Mouse (Mus musculus): ENCODE results near the gene Llgl2. TPM values are rescaled to one million over a fixed set of nuclear protein-coding genes. Genes with fewer than 3 reads are reported as not detected.

Gene Llgl2
- polyA plus RNA-seq, 1 experiment from 2014 or later, result 6.2 TPM

DNA sequence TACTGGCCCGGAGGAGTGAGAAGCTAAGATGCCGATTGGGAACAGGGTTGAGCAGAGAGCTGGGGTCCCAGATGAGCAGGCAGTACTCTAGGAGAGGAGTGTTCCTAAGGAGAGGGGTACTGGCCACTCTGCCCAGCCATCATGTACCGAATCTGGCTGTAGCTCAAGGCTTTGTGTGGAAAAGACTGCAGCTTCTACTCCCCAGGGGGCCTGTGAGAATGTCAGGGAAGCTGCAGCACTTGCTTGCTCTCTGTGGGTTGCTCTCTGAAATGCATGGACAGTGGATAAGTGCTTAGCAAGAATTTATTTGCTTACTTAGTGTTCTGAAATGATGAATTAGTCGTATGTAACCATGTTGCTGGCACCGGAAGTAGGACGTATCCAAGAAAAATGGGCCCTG lies 37.4 kb upstream of the Llgl2 start:
- Histone ChIP-seq H3K4me3 (ENCODE audit: low read depth, low read length) (no peak overlapping the region), H3K4me1 (ENCODE audit: control insufficient read depth, insufficient read depth, low read length) (0 out of 2 replicates have a peak, but pooled peaks cover 2% of the 10 kb centered on the region), H3K9ac (ENCODE audit: low read length) (no peak overlapping the region), H3K4me2 (ENCODE audit: low read depth, severe bottlenecking) (no peak overlapping the region), H3K36me3 (ENCODE audit: control insufficient read depth, insufficient read depth, low read length) (peaks cover 4% of the 10 kb centered on the region; the same call in 1 of the 2 replicates), H3K27me3 (ENCODE audit: control insufficient read depth, insufficient read depth, low read length) (no peaks in the 10 kb centered on the region), H3K27ac (replicated peaks; ENCODE audit: low read depth, low read length) (no peak overlapping the region), H3K9me3 (ENCODE audit: control insufficient read depth, low read length) (no peaks in the 10 kb centered on the region)
- ATAC-seq (ENCODE audit: insufficient number of reproducible peaks, low FRiP score, low TSS enrichment, low read depth) (no peak), DNase-seq (ENCODE audit: low spot score) (no peak)
- 80% methylated on average over 6 of the region's 6 CpGs for WGBS

DNA sequence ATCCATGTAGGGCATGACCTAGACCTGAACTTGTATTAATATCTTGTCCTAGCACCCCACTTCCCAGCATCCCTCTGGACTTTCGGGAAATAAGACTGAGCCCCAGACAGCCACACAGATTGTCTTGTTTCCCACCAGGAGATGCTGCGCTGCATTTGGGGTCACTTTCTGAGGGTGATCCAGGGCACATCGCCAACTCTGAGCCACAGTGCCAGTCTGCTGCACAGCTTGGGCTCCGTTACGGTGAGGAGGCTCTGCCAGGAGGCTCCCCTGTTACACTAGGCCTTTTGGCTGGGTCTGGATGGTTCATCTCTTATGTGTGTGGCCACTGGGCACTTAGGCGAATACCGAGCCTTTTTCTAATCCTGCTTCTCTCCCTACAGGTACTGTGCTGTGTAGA lies 34.1 kb upstream of the Llgl2 start:
- Histone ChIP-seq H3K4me2 (ENCODE audit: low read depth, severe bottlenecking) (no peak overlapping the region), H3K9ac (ENCODE audit: low read length) (no peak overlapping the region), H3K36me3 (ENCODE audit: control insufficient read depth, insufficient read depth, low read length) (peaks cover 16% of the 10 kb centered on the region), H3K4me3 (ENCODE audit: low read depth, low read length) (no peak overlapping the region), H3K27ac (replicated peaks; ENCODE audit: low read depth, low read length) (no peak overlapping the region), H3K4me1 (ENCODE audit: control insufficient read depth, insufficient read depth, low read length) (no peaks in the 10 kb centered on the region), H3K9me3 (ENCODE audit: control insufficient read depth, low read length) (no peaks in the 10 kb centered on the region), H3K27me3 (ENCODE audit: control insufficient read depth, insufficient read depth, low read length) (no peaks in the 10 kb centered on the region)
- ATAC-seq (ENCODE audit: insufficient number of reproducible peaks, low FRiP score, low TSS enrichment, low read depth) (no peak), DNase-seq (ENCODE audit: low spot score) (no peak)
- WGBS, result 92% methylated on average over 7 of the region's 7 CpGs

DNA sequence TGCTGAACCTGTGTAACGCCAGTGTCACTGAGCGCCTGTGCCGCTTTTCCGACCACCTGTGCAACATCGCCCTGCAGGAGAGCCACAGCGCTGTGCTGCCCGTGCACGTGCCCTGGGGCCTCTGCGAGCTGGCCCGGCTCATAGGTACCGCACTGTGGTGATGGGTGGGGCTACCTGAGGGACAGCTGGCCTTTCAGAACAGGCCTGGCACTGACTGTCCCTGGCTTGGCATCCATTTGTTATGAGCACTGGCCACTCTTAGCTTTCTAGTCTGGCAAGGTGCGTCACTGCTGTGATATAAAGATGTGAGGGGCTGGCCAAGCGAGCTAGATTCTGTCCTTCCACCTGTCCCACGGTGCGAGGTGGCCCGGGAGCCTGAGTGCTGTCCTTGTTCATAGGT lies 31.9 kb upstream of the Llgl2 start:
- no peaks in the 10 kb centered on the region for H3K9me3 ChIP-seq (ENCODE audit: control insufficient read depth, low read length)
- H3K4me1 ChIP-seq (ENCODE audit: control insufficient read depth, insufficient read depth, low read length), result no peaks in the 10 kb centered on the region
- H3K4me3 ChIP-seq (ENCODE audit: low read depth, low read length), result no peak overlapping the region
- H3K36me3 ChIP-seq (ENCODE audit: control insufficient read depth, insufficient read depth, low read length), result peaks cover 22% of the 10 kb centered on the region
- WGBS, result 92% methylated on average over 16 of the region's 16 CpGs
- H3K9ac ChIP-seq (ENCODE audit: low read length), result no peak overlapping the region
- DNase-seq (ENCODE audit: low spot score), result no peak
- ATAC-seq (ENCODE audit: insufficient number of reproducible peaks, low FRiP score, low TSS enrichment, low read depth), result no peak
- H3K27me3 ChIP-seq (ENCODE audit: control insufficient read depth, insufficient read depth, low read length), result no peaks in the 10 kb centered on the region
- no peak overlapping the region for H3K4me2 ChIP-seq (ENCODE audit: low read depth, severe bottlenecking)
- no peak overlapping the region for H3K27ac ChIP-seq (replicated peaks; ENCODE audit: low read depth, low read length)

GRCm38 (mm10) chr11:115792353-115792752 lies 31.5 kb upstream of the Llgl2 start:
- no peak overlapping the region for H3K27ac ChIP-seq (replicated peaks; ENCODE audit: low read depth, low read length)
- H3K4me2 ChIP-seq (ENCODE audit: low read depth, severe bottlenecking), result no peak overlapping the region
- H3K27me3 ChIP-seq (ENCODE audit: control insufficient read depth, insufficient read depth, low read length), result no peaks in the 10 kb centered on the region
- no peaks in the 10 kb centered on the region for H3K9me3 ChIP-seq (ENCODE audit: control insufficient read depth, low read length)
- peaks cover 25% of the 10 kb centered on the region for H3K36me3 ChIP-seq (ENCODE audit: control insufficient read depth, insufficient read depth, low read length)
- no peak for DNase-seq (ENCODE audit: low spot score)
- WGBS, result 91% methylated on average over 14 of the region's 14 CpGs
- no peaks in the 10 kb centered on the region for H3K4me1 ChIP-seq (ENCODE audit: control insufficient read depth, insufficient read depth, low read length)
- H3K4me3 ChIP-seq (ENCODE audit: low read depth, low read length), result no peak overlapping the region
- H3K9ac ChIP-seq (ENCODE audit: low read length), result no peak overlapping the region
- no peak for ATAC-seq (ENCODE audit: insufficient number of reproducible peaks, low FRiP score, low TSS enrichment, low read depth)

DNA sequence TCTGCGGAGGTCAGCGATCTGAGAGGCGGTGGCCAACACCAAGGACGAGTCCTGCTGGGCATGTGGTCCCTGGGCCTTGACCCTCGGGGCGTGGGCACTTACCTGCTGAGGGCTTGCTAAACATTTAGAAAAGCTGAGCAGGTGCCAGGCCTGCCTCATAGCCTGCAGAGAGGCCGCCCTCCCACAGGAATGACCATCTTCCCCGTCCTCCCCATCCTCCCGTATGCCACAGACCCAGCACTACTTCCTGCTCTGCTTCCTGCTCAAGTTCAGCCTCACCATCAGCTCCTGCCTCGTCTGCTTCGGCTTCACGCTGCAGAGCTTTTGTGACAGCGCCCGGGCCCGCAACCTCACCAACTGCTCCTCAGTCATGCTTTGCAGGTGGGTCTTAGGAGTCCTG lies 27.0 kb upstream of the Llgl2 start:
- WGBS, result 82% methylated on average over 15 of the region's 15 CpGs
- DNase-seq (ENCODE audit: low spot score), result no peak
- no peak for ATAC-seq (ENCODE audit: insufficient number of reproducible peaks, low FRiP score, low TSS enrichment, low read depth)

GRCm38 (mm10) chr11:115797665-115798064 lies 26.2 kb upstream of the Llgl2 start:
- no peaks in the 10 kb centered on the region for H3K4me1 ChIP-seq (ENCODE audit: control insufficient read depth, insufficient read depth, low read length)
- DNase-seq (ENCODE audit: low spot score) (no peak), ATAC-seq (ENCODE audit: insufficient number of reproducible peaks, low FRiP score, low TSS enrichment, low read depth) (no peak)
- no peak overlapping the region for H3K27ac ChIP-seq (replicated peaks; ENCODE audit: low read depth, low read length)
- no peaks in the 10 kb centered on the region for H3K27me3 ChIP-seq (ENCODE audit: control insufficient read depth, insufficient read depth, low read length)
- H3K4me3 ChIP-seq (ENCODE audit: low read depth, low read length), result no peak overlapping the region
- H3K9ac ChIP-seq (ENCODE audit: low read length), result no peak overlapping the region
- 89% methylated on average over 9 of the region's 9 CpGs for WGBS
- H3K9me3 ChIP-seq (ENCODE audit: control insufficient read depth, low read length), result no peaks in the 10 kb centered on the region
- H3K4me2 ChIP-seq (ENCODE audit: low read depth, severe bottlenecking), result no peak overlapping the region
- H3K36me3 ChIP-seq (ENCODE audit: control insufficient read depth, insufficient read depth, low read length), result peaks cover 52% of the 10 kb centered on the region

More for the DNA sequence above, 27.0 kb upstream of the Llgl2 start:
- Histone ChIP-seq H3K9me3 (ENCODE audit: control insufficient read depth, low read length) (no peaks in the 10 kb centered on the region), H3K4me1 (ENCODE audit: control insufficient read depth, insufficient read depth, low read length) (no peaks in the 10 kb centered on the region), H3K9ac (ENCODE audit: low read length) (no peak overlapping the region), H3K27me3 (ENCODE audit: control insufficient read depth, insufficient read depth, low read length) (no peaks in the 10 kb centered on the region), H3K36me3 (ENCODE audit: control insufficient read depth, insufficient read depth, low read length) (peaks cover 50% of the 10 kb centered on the region), H3K4me2 (ENCODE audit: low read depth, severe bottlenecking) (no peak overlapping the region), H3K27ac (replicated peaks; ENCODE audit: low read depth, low read length) (no peak overlapping the region), H3K4me3 (ENCODE audit: low read depth, low read length) (no peak overlapping the region)

GRCm38 (mm10) chr11:115800981-115801380 lies 22.9 kb upstream of the Llgl2 start:
- DNase-seq (ENCODE audit: low spot score) (no peak), ATAC-seq (ENCODE audit: insufficient number of reproducible peaks, low FRiP score, low TSS enrichment, low read depth) (no peak)
- Histone ChIP-seq H3K27me3 (ENCODE audit: control insufficient read depth, insufficient read depth, low read length) (no peaks in the 10 kb centered on the region), H3K9me3 (ENCODE audit: control insufficient read depth, low read length) (no peaks in the 10 kb centered on the region), H3K9ac (ENCODE audit: low read length) (no peak overlapping the region), H3K36me3 (ENCODE audit: control insufficient read depth, insufficient read depth, low read length) (peaks cover 54% of the 10 kb centered on the region), H3K4me3 (ENCODE audit: low read depth, low read length) (no peak overlapping the region), H3K4me1 (ENCODE audit: control insufficient read depth, insufficient read depth, low read length) (no peaks in the 10 kb centered on the region), H3K27ac (replicated peaks; ENCODE audit: low read depth, low read length) (no peak overlapping the region), H3K4me2 (ENCODE audit: low read depth, severe bottlenecking) (no peak overlapping the region)
- WGBS, result 93% methylated on average over 18 of the region's 18 CpGs

DNA sequence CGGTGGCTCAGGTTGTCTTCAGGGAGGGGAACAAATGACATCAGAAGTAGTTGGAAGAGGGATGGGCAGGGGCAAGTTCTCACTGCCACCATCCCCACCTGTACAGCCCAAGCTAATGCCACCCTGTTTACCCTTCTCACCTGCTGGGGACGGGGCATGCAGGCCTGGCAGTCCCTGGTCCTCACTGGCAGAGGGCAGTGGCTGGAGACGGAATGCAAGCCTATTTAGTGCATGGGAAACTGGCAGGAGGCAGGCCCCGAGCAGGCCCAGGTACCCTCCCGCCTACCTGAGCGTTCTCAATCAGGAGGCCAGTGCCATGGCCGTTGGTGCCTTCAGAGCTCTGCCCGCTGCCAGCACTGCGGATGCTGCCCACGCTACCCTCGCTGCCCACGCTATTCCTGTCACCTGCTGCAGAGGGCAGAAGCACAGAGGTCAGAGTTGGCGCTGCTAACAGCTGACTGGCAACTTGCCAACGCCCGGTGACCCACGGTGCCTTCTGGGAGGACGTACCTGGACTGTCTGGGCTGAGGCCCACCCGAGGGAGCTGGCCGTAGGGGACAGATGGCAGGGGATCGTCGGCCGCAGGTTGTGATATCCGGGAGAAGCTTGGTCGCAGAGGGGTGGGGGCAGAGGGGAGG lies 20.7 kb upstream of the Llgl2 start:
- DNase-seq (ENCODE audit: low spot score) (no peak), ATAC-seq (ENCODE audit: insufficient number of reproducible peaks, low FRiP score, low TSS enrichment, low read depth) (no peak)
- no peaks in the 10 kb centered on the region for H3K27me3 ChIP-seq (ENCODE audit: control insufficient read depth, insufficient read depth, low read length)
- no peak overlapping the region for H3K4me2 ChIP-seq (ENCODE audit: low read depth, severe bottlenecking)
- no peak overlapping the region for H3K4me3 ChIP-seq (ENCODE audit: low read depth, low read length)
- H3K9me3 ChIP-seq (ENCODE audit: control insufficient read depth, low read length), result no peaks in the 10 kb centered on the region
- WGBS, result 94% methylated on average over 24 of the region's 24 CpGs
- H3K36me3 ChIP-seq (ENCODE audit: control insufficient read depth, insufficient read depth, low read length), result peaks cover 51% of the 10 kb centered on the region
- no peak overlapping the region for H3K27ac ChIP-seq (replicated peaks; ENCODE audit: low read depth, low read length)
- no peaks in the 10 kb centered on the region for H3K4me1 ChIP-seq (ENCODE audit: control insufficient read depth, insufficient read depth, low read length)
- no peak overlapping the region for H3K9ac ChIP-seq (ENCODE audit: low read length)

GRCm38 (mm10) chr11:115805005-115805404 lies 18.8 kb upstream of the Llgl2 start:
- DNase-seq (ENCODE audit: low spot score), result no peak

More at GRCm38 (mm10) chr11:115805005-115805404, 18.8 kb upstream of the Llgl2 start:
- H3K27me3 ChIP-seq (ENCODE audit: control insufficient read depth, insufficient read depth, low read length), result no peaks in the 10 kb centered on the region
- H3K27ac ChIP-seq (replicated peaks; ENCODE audit: low read depth, low read length), result no peak overlapping the region
- H3K9me3 ChIP-seq (ENCODE audit: control insufficient read depth, low read length), result no peaks in the 10 kb centered on the region
- H3K4me2 ChIP-seq (ENCODE audit: low read depth, severe bottlenecking), result no peak overlapping the region
- H3K4me1 ChIP-seq (ENCODE audit: control insufficient read depth, insufficient read depth, low read length), result 0 out of 2 replicates have a peak, but pooled peaks cover 9% of the 10 kb centered on the region
- H3K36me3 ChIP-seq (ENCODE audit: control insufficient read depth, insufficient read depth, low read length), result peaks cover 44% of the 10 kb centered on the region
- 97% methylated on average over 7 of the region's 7 CpGs for WGBS
- ATAC-seq (ENCODE audit: insufficient number of reproducible peaks, low FRiP score, low TSS enrichment, low read depth), result no peak
- H3K9ac ChIP-seq (ENCODE audit: low read length), result no peak overlapping the region
- H3K4me3 ChIP-seq (ENCODE audit: low read depth, low read length), result no peak overlapping the region
